Mouse (Mus musculus) megakaryocyte-erythroid progenitor cell, adult 5-6 weeks (primary cell): Measurements from ENCODE around the gene Ttll6. TPM values are rescaled to one million over a fixed set of nuclear protein-coding genes. Genes with fewer than 3 reads are reported as not detected.

Source experiments
- total RNA-seq, 2 experiments: library from RNA; stranded (forward) in 1 of 2; stranded (reverse) in 1 of 2; fragments of 200-1000, 215-1000 nt in 1 of 2; fragments of >200 nt in 1 of 2; fragmentation: Nextera tagmentation in 1 of 2; gene quantifications; 2 replicates each; pipeline ENCODE4 v1.2.3; 2014 to 2017

The Ttll6 gene
- total RNA-seq, 2 experiments from 2014 or later, result not detected

Other genes starting within 250 kb of the Ttll6 start
- not detected in 2 replicates for gene B4galnt2, start 218.9 kb upstream of the Ttll6 start, total RNA-seq (2014; fragmentation: Nextera tagmentation)
- not detected in 2 replicates for gene B4galnt2, start 218.9 kb upstream of the Ttll6 start, total RNA-seq (2017)
- 0.02 TPM in 1 of 2 replicates, not detected in the other for gene Igf2bp1, start 127.8 kb upstream of the Ttll6 start, total RNA-seq (2014; fragmentation: Nextera tagmentation)
- not detected in 2 replicates for gene Igf2bp1, start 127.8 kb upstream of the Ttll6 start, total RNA-seq (2017)
- gene Gip, start 109.2 kb upstream of the Ttll6 start, total RNA-seq (2014; fragmentation: Nextera tagmentation), result not detected in 2 replicates
- not detected in 2 replicates for gene Gip, start 109.2 kb upstream of the Ttll6 start, total RNA-seq (2017)
- gene Snf8, start 98.9 kb upstream of the Ttll6 start, total RNA-seq (2014; fragmentation: Nextera tagmentation), result 94.1 and 96.1 TPM in 2 replicates
- gene Snf8, start 98.9 kb upstream of the Ttll6 start, total RNA-seq (2017), result 37.3 and 54.3 TPM in 2 replicates
- gene Ube2z, start 68.4 kb upstream of the Ttll6 start, total RNA-seq (2014; fragmentation: Nextera tagmentation), result 25.4 and 27.5 TPM in 2 replicates
- 14.6 and 19.4 TPM in 2 replicates for gene Ube2z, start 68.4 kb upstream of the Ttll6 start, total RNA-seq (2017)
- gene Atp5g1, start 58.1 kb upstream of the Ttll6 start, total RNA-seq (2014; fragmentation: Nextera tagmentation), result 878 and 1,130 TPM in 2 replicates
- gene Atp5g1, start 58.1 kb upstream of the Ttll6 start, total RNA-seq (2017), result 87.7 and 137 TPM in 2 replicates
- not detected in 2 replicates for gene Calcoco2, start 21.8 kb upstream of the Ttll6 start, total RNA-seq (2014; fragmentation: Nextera tagmentation)
- not detected in 2 replicates for gene Calcoco2, start 21.8 kb upstream of the Ttll6 start, total RNA-seq (2017)
- not detected in 2 replicates for gene Hoxb13, start 60.5 kb downstream of the Ttll6 start, total RNA-seq (2014; fragmentation: Nextera tagmentation)
- gene Hoxb13, start 60.5 kb downstream of the Ttll6 start, total RNA-seq (2017), result not detected in 2 replicates
- gene Hoxb9, start 137.7 kb downstream of the Ttll6 start, total RNA-seq (2014; fragmentation: Nextera tagmentation), result not detected in 2 replicates
- not detected in 2 replicates for gene Hoxb9, start 137.7 kb downstream of the Ttll6 start, total RNA-seq (2017)
- gene Hoxb8, start 148.1 kb downstream of the Ttll6 start, total RNA-seq (2014; fragmentation: Nextera tagmentation), result not detected in 2 replicates
- gene Hoxb8, start 148.1 kb downstream of the Ttll6 start, total RNA-seq (2017), result not detected in 2 replicates
- not detected in 2 replicates for gene Hoxb7, start 152.8 kb downstream of the Ttll6 start, total RNA-seq (2014; fragmentation: Nextera tagmentation)
- gene Hoxb7, start 152.8 kb downstream of the Ttll6 start, total RNA-seq (2017), result not detected in 2 replicates
- gene Hoxb6, start 158.7 kb downstream of the Ttll6 start, total RNA-seq (2014; fragmentation: Nextera tagmentation), result not detected in 2 replicates
- gene Hoxb6, start 158.7 kb downstream of the Ttll6 start, total RNA-seq (2017), result 0.72 TPM in 1 of 2 replicates, not detected in the other
- gene Hoxb5, start 169.6 kb downstream of the Ttll6 start, total RNA-seq (2014; fragmentation: Nextera tagmentation), result not detected in 2 replicates
- gene Hoxb5, start 169.6 kb downstream of the Ttll6 start, total RNA-seq (2017), result not detected in 2 replicates
- gene Hoxb4, start 184.5 kb downstream of the Ttll6 start, total RNA-seq (2014; fragmentation: Nextera tagmentation), result 0.12 and 0.66 TPM in 2 replicates
- 0.70 and 1.9 TPM in 2 replicates for gene Hoxb4, start 184.5 kb downstream of the Ttll6 start, total RNA-seq (2017)
- 0.28 and 0.79 TPM in 2 replicates for gene Hoxb3, start 189.5 kb downstream of the Ttll6 start, total RNA-seq (2014; fragmentation: Nextera tagmentation)
- gene Hoxb3, start 189.5 kb downstream of the Ttll6 start, total RNA-seq (2017), result not detected in 2 replicates
- gene Hoxb2, start 216.7 kb downstream of the Ttll6 start, total RNA-seq (2014; fragmentation: Nextera tagmentation), result 0.37 TPM in 1 of 2 replicates, not detected in the other
- 0.42 TPM in 1 of 2 replicates, not detected in the other for gene Hoxb2, start 216.7 kb downstream of the Ttll6 start, total RNA-seq (2017)
- not detected in 2 replicates for gene Hoxb1, start 232.0 kb downstream of the Ttll6 start, total RNA-seq (2014; fragmentation: Nextera tagmentation)
- not detected in 2 replicates for gene Hoxb1, start 232.0 kb downstream of the Ttll6 start, total RNA-seq (2017)